Mouse (Mus musculus) NIH3T3 (cell line): Measurements from ENCODE around the gene Tmcc3.

ENCODE experiments used
- DNase-seq: peaks from one replicate; pipeline ENCODE4 v3.0.0-alpha.2; 2012; ENCODE audit warnings: low read depth

The Tmcc3 gene

GRCm38 (mm10) chr10:94631541-94632113 lies 319.9 kb downstream of the Tmcc3 start:
- no peak for DNase-seq

- DNase-seq: no peak
Observed at GRCm38 (mm10) chr10:94632245-94632644, 320.5 kb downstream of the Tmcc3 start.

GRCm38 (mm10) chr10:94638599-94638998 lies 326.9 kb downstream of the Tmcc3 start:
- no peak for DNase-seq

- no peak for DNase-seq
Observed at GRCm38 (mm10) chr10:94639281-94639680, 327.5 kb downstream of the Tmcc3 start.

GRCm38 (mm10) chr10:94640067-94640466 lies 328.3 kb downstream of the Tmcc3 start:
- no peak for DNase-seq
